ENCODE assay signal across 8 mouse cellular contexts in the genomic region with DNA sequence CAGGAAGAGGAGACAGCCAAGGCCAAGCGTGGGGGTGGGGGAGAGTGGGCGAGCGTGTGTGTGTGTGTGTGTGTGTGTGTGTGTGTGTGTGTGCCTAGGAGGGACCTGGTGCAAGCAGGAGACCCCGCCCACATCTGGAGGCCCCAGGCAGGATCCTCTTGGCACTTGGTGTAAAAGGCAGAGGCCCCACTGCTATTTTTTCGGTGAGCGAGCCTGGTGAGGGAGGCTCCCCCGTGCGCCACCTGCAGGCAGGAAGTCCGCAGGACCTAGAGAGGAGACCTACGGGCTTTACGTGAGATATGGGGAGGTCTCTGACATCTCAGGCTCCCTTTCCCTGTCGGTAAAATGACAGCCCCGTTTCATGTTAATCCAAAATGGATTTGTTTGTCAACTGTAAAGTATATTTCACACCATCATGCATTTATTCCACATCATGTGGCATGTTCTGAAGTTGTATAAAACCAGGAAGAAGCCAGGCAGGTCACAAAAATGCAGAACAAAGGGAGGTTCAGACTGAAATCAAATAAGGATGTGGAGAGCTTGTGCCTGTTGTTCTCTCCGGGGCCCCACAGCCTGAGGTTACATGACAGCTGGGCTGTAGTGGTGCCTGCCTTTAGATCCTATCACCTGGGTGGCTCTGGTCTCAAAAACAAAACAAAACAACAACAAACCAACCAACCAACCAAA.
DNase-seq lines count a peak whose midpoint lies in the region; ATAC-seq and TF ChIP-seq lines count a peak whose summit lies in the region.

No protein-coding gene starts in this region.

- peak overlapping the region; percentile 20 for H3K4me2 ChIP-seq in forebrain, embryonic 15.5 days (replicated peaks)

- ATAC-seq in forebrain, embryonic 15.5 days (replicated peaks) = peak; percentile 56; the same call in 1 of the 2 replicates

- 18% methylated on average over 14 of the region's 14 CpGs for WGBS in forebrain, embryonic 15.5 days

- peaks cover 8% of the 10 kb centered on the region for H3K4me1 ChIP-seq in forebrain, embryonic 15.5 days

- no peaks in the 10 kb centered on the region for H3K36me3 ChIP-seq in forebrain, embryonic 15.5 days

- H3K9ac ChIP-seq in forebrain, embryonic 15.5 days (replicated peaks) = no peak overlapping the region

- peak; percentile 68 for TF ChIP-seq CTCF in layer of hippocampus, adult 2 months (conservative IDR thresholded peaks at IDR 0.05)

- no peaks in the 10 kb centered on the region for H3K9me3 ChIP-seq in forebrain, embryonic 15.5 days

- H3K4me3 ChIP-seq in forebrain, embryonic 15.5 days = no peak overlapping the region
- H3K4me3 ChIP-seq in layer of hippocampus, adult 2 months = no peak overlapping the region

- no peak overlapping the region for H3K27ac ChIP-seq in forebrain, embryonic 15.5 days (replicated peaks)
- H3K27ac ChIP-seq in layer of hippocampus, adult 2 months = no peak overlapping the region

- H3K27me3 ChIP-seq in forebrain, embryonic 15.5 days = no peaks in the 10 kb centered on the region

- DNase-seq in Muller cell, postnatal 12 days (ENCODE audit: inconsistent ontology term) = peak; percentile 61
- peak; percentile 47 to 50 for DNase-seq in cerebellum, adult 18-20 months
- DNase-seq in heart, postnatal 4 days = peak; percentile 82
- DNase-seq in layer of hippocampus, adult 2 months (ENCODE audit: low spot score in 2 of 2) = peak in 1 of 2 experiments; percentile 18
- DNase-seq in lung, postnatal 36 days = peak; percentile 84
- DNase-seq in retina, postnatal 1 day = peak; percentile 85
- DNase-seq in urinary bladder, adult 2 months (ENCODE audit: low spot score) = peak; percentile 24
